Mouse (Mus musculus): ENCODE data around the gene Spata33. TPM values are rescaled to one million over a fixed set of nuclear protein-coding genes. Genes with fewer than 3 reads are reported as not detected.
"Not testable (repeated sequence)": the region's sequence is repeated elsewhere in the genome, so short reads cannot be mapped to it uniquely, and the experiment has no call there.

Gene Spata33
- total RNA-seq (2021) = 10 to 100 TPM in 1 of 2 experiments, 1 to 10 TPM in 1; 7.1 to 10.2 TPM
- long read RNA-seq, experiment 1, full-length matches to known transcripts = 4 of 5 reads
- long read RNA-seq, experiment 1, partial matches to known transcripts = 1 of 5 reads
- long read RNA-seq, experiment 1, other reads (novel, unspliced or antisense) = 0 of 5 reads
- long read RNA-seq, experiment 2, full-length matches to known transcripts = 6 of 6 reads
- long read RNA-seq, experiment 2, partial matches to known transcripts = 0 of 6 reads
- long read RNA-seq, experiment 2, other reads (novel, unspliced or antisense) = 0 of 6 reads

DNA sequence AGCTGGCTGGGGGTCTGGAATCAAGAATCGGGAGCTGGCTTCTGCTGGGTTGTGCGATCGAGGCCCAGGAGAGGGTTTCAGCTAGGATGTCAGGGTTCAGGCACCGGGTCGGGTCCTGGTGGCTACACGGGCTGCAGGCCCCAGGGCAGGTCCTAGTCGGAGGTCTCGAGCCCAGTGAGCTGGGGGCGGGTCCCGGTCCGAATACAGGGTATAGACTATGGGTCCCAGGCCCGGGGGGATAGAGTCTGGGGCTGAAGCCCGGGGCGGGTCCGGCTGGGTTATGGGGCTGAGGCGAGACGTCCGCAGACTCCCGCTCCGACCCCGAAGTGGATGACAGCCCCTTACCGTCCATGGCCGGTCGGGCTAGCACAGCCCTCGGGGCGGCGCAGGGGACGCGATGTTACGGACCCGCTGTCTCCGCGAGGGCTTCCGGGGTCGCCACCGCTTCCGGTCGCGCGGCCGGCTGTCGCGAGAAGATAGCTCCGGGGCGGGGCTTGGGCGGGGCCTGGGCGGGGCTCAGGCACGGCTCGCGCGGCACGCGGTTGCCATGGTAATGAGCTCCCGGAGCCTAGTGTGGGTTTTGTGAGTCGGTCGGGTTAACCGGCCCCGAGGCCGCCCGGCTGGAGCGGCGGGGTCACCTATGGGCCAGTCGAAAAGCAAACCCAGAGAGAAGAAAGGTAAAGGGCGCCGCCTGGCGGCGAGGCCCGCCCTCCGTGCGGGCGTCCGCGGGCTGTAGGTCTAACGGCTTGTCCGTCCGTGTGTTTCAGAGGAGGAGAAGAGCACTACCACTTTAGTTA lies at the start of gene Spata33, which contains the start of gene Chmp1a:
Gene Spata33, plus strand, starts transcription at position 512 of the 797 bp plus-strand sequence.
Gene Chmp1a, minus strand, starts transcription at position 443 of the 797 bp plus-strand sequence.
- peak; percentile 88 to 92 for DNase-seq (ENCODE audit: low spot score in 2 of 2)
- intact Hi-C loops (cut with DNase I) = no loop called here

DNA sequence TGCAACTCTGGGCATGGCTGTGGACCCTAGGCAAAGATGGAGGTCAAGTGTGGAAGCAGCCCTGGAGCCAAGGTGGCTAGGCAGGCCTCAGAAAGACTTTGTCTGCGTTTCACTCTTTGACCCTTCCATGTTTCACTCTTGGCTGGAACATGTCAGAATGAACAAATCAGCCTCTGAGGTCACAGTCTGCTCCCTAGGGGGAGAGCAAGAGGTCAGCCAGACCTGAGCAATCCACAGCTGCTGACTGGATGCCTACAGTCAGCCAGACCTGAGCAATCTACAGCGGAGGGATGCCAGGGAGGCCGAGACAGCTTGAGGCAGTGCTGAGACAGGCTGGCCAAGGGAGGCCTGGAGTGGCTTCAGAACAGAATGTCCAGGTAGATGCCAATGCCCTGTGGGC lies 31.2 kb upstream of the Spata33 start:
- intact Hi-C loops (cut with DNase I) = no loop called here
- DNase-seq (ENCODE audit: low spot score in 2 of 2) = no peak

DNA sequence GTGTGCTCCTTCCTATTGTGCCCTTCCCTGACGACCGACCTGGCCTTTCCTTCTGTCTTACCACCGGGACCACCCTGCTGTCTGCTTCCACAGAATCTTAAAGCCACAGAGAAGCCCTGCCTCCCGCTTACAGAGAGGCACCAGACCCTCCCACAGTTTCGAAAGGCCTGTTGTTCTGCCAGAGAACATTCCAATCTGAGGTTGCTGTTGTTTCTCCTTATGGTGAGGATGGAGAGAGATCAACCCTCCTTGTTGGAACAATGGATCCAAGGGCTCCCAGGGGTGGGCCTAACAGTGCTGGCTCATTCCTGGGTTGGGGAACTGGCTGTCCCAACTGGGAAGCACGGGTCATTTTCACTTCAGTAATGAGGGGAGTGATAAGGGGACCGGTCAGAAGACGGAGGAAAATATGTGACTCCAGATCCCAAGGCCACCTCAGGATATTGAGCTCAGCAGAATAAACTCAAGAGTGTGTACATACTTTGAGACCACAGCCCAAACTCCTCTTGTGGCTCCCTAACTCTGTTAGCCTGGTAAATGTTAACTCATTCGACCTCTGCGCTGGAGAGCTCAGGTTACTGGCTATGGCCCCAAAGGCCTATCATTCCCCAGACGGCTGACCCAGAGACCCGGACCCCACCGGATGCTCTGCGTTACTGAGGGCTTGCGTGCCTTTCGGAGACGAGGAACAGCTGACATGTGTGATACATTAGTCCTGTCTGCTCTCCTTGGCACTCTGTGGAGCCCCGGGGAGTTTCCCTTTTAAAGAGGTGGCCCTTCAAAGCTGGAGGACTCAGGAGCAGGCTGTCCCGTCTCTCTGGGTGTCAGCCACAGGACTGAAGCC lies 26.8 kb upstream of the Spata33 start, which contains the start of gene Dpep1:
Gene Dpep1, plus strand, starts transcription at position 677 of the 844 bp plus-strand sequence.
- DNase-seq (ENCODE audit: low spot score in 2 of 2) = no peak
- intact Hi-C loops (cut with DNase I) = no loop called here

DNA sequence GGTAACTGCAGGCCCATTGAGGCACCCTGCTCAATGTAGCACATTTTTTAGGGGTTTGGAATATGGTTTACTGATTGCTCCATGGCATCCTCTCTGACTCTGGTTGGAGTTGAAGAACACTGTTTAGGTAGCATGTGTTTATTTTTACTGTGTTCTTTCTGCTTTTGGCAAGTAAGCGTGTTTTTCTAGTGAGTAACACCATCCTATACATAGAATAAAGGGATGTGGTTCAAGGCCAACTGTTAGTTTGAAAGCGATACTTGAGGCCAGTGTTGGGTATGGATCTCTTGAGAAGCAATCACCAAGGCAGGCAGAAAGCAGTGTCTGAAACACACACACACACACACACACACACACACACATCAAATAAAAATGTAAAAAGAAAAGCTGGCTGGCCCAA lies 24.6 kb upstream of the Spata33 start:
- intact Hi-C loops (cut with DNase I) = no loop called here
- no peak for DNase-seq (ENCODE audit: low spot score in 2 of 2)

DNA sequence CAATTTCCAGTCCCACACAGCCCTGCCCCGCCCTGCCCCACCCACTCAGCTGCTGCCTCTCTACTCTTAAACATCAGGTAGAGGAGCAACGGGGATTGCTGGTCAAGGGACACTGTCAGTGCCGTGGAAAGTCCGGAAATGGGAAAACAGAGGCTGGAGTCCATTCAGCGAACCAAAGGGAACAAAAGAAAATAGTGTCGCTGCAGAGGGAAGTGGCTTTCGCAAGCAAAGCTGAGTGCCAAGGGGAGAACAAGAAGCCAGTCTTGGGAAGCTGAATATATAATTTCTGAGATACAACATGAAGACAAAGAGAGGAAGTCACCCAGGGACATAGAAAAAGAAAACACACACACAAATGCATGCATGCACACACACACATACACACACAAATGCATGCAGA lies 23.8 kb upstream of the Spata33 start:
- DNase-seq (ENCODE audit: low spot score in 2 of 2) = no peak
- intact Hi-C loops (cut with DNase I) = no loop called here

DNA sequence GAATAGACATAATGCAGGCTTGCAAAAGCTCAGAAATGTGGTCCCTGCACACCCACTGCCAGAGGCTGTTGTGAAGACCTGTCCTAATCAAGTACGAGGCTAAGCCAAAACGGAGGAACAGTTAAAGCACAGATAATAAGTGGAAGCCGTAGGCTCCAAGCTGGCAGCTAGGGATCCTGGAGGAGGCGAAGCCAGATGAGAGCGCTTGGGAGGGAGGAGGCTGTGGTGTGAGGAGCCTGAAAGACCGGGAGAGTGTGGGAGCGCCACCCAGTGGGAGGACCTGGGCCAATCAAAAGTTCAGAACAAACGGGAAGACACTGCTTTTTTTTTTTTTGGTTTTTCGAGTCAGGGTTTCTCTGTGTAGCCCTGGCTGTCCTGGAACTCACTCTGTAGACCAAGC lies 22.0 kb upstream of the Spata33 start:
- intact Hi-C loops (cut with DNase I) = loop anchor here (2.0 to 5.0 kb wide), 2 partner anchors 38 to 74 kb away; partner anchors contain the start of gene Cpne7
- DNase-seq (ENCODE audit: low spot score in 2 of 2) = peak; percentile 84 to 90

DNA sequence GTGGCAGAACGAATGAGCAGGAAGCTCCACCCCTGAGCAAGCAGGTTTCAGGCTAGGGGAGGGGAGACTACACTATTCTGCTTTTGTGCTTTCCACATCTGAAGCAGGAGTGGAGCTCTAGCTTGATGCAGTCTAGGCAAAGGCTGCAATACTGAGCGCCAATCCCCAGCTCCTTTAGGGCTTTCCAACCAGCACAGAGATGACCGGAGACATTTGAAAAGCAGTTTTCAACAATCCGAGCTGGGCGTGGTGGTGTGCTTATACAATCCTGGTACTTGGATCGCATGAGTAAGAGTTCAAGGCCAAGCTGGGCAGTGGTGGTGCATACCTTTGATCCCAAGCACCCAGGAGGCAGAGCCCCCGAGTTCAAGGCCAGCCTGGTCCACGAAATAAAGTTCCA lies 20.7 kb upstream of the Spata33 start:
- no peak for DNase-seq (ENCODE audit: low spot score in 2 of 2)
- intact Hi-C loops (cut with DNase I) = loop anchor here (2.0 to 5.0 kb wide), 2 partner anchors 40 to 75 kb away; partner anchors contain the start of gene Cpne7

DNA sequence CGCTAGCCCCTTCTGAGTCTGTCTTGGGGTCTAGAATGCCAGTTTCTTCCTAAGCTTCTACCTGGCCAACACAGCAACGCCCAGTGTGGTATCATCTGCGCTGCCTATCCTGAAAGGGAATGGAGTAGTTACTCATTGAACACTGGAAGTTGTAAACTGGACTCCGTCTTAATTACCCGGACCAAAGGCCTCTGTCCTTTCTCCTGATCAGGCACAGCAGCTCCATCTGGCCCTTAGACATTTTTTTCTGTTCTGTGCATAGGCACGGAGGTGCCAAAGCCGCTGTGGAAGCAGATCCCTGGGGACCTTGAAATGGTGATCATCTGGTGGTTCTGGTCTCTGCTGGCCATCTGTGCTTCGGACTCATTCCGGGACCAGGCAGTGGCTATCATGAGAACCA lies 18.9 kb upstream of the Spata33 start:
- DNase-seq (ENCODE audit: low spot score in 2 of 2) = no peak
- intact Hi-C loops (cut with DNase I) = loop anchor here (5.0 kb wide), 1 partner anchor 41 kb away; no protein-coding TSS in a partner anchor

DNA sequence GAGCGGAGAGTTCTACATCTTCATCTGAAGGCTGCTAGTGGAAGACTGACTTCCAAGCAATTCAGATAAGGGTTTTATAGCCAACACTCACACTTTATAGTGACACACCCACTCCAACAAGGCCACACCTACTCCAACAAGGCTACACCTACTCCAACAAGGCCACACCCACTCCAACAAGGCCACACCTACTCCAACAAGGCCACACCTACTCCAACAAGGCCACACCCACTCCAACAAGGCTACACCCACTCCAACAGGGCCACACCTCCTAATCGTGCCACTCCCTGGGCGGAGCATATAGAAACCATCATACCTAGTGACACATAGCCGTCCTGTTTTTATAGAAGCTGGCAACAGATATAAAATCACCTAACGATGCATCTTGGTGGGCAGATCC lies 15.6 kb upstream of the Spata33 start:
- intact Hi-C loops (cut with DNase I) = not testable (repeated sequence)

GRCm38 (mm10) chr8:123199864-123200263 lies 12.8 kb upstream of the Spata33 start:
- no peak for DNase-seq (ENCODE audit: low spot score in 2 of 2)
- intact Hi-C loops (cut with DNase I) = loop anchor here (5.0 to 10.0 kb wide), 2 partner anchors 305 to 363 kb away; no protein-coding TSS in a partner anchor

More for the DNA sequence above, 15.6 kb upstream of the Spata33 start:
- not testable (repeated sequence) for DNase-seq (ENCODE audit: low spot score in 2 of 2)

DNA sequence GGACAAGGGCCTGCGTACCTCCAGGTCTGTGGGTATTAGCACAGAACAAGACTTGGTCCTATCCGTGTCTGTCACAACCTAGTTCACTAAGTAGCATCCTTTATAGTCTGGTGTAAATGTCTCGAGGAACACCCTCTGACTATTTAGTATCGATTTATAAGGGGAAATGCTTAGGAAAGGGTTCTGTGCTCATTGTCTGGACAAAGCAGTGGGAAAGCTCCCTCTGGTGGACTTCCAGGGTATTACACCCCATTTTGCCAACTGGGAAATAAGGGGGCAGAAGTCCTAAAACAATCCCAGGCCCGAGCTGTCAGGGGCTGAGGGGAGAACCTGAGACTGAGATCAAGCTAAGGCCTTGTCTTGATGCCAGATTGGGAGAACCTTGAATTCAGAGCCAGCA lies 10.3 kb upstream of the Spata33 start:
- DNase-seq (ENCODE audit: low spot score in 2 of 2) = peak; percentile 76 to 87
- intact Hi-C loops (cut with DNase I) = loop anchor here (2.0 to 10.0 kb wide), 3 partner anchors 95 to 365 kb away; no protein-coding TSS in a partner anchor

DNA sequence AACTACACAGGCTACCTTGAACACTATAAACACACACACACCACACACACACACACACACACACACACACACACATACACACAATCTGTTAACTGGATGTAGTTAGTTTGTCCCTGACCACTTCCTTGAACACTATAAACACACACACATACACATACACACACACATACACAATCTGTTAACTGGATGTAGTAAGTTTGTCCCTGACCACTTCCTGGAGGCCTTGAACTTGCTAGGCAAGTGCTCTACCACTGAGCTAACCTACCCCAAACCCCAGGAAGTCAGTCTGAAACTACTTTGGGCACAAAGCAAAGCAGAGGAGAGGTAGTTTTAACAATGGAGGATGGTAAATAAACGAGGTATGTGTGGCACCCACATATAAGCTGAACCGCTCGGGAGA lies 9.1 kb upstream of the Spata33 start:
- intact Hi-C loops (cut with DNase I) = loop anchor here (2.0 to 10.0 kb wide), 3 partner anchors 97 to 366 kb away; no protein-coding TSS in a partner anchor
- peak in 1 of 2 experiments; percentile 42 for DNase-seq (ENCODE audit: low spot score in 2 of 2)

- DNase-seq (ENCODE audit: low spot score in 2 of 2) = no peak
- intact Hi-C loops (cut with DNase I) = no loop called here
Measured at GRCm38 (mm10) chr8:123211876-123212275, 756 bp upstream of the Spata33 start.

DNA sequence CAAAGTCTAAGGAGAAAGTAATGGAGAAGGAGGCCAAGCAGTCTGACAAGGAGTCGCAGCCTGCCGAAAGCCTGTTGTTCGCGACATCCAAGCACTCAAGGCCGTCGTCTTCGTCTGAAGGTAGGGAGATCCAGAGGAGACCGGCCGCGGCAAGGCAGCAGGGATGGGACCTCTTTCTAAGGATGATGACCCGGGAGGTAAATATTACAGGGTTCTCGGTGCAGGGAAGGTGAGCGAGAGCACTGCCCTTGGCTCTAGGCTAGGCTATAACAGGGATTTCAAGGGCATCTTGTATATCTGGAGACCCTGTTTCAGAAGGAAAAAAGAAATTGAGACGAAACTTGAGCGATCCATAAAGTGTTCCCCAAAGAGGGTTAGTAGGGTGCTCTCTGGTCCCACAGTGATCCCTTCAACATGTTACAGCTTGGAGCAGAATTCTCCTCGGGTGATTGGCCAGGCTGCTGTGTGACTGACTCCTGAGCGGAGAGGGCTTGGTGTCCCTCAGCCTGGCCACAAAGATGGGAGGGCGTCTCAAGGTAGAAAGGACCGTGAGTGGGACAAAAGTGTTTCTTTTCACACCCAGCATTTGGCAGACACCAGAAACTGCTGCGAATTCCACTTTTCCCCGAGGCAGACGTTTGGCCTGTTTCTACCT lies 613 bp downstream of the Spata33 start:
- DNase-seq (ENCODE audit: low spot score in 2 of 2) = no peak
- intact Hi-C loops (cut with DNase I) = no loop called here

- DNase-seq (ENCODE audit: low spot score in 2 of 2) = no peak
- intact Hi-C loops (cut with DNase I) = no loop called here
Measured at GRCm38 (mm10) chr8:123215430-123215829, 2.8 kb downstream of the Spata33 start.

DNA sequence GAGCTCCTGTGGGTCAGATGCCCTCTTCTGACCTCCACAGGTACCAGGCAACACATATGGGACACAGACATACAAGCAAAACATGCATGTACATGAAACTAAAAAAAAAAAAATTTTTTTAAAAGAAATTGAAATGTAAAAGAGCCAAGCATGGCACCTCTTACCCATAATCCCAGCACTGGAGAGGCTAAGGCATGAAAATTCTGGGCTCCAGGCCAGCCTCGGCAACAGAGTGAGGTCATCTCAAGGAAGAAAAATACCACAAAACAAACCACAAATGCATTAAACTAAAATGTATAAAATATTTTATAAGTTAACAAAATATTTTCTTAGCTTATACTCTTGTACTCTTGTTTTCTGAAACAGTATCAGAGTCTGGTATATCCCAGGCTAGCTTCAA lies 8.3 kb downstream of the Spata33 start:
- DNase-seq (ENCODE audit: low spot score in 2 of 2) = no peak
- intact Hi-C loops (cut with DNase I) = no loop called here

GRCm38 (mm10) chr8:123224278-123225266 lies 11.9 kb downstream of the Spata33 start, which contains the start of gene Cdk10:
TSS of gene Cdk10 (plus strand) at chr8:123224842.
- intact Hi-C loops (cut with DNase I) = no loop called here
- DNase-seq (ENCODE audit: low spot score in 2 of 2) = peak; percentile 88 to 95

Data from left cerebral cortex, postnatal 14 days (tissue).